Mouse (Mus musculus): ENCODE measurements around the gene Islr. TPM values are rescaled to one million over a fixed set of nuclear protein-coding genes. Genes with fewer than 3 reads are reported as not detected.
"Not testable (repeated sequence)": the region's sequence is repeated elsewhere in the genome, so short reads cannot be mapped to it uniquely, and the experiment has no call there.

Islr gene
- not detected in 3 replicates for total RNA-seq (2017)

- ATAC-seq (replicated peaks; ENCODE audit: insufficient number of reproducible peaks, low FRiP score, low TSS enrichment, poor library complexity, severe bottlenecking), result peak; percentile 64
These were observed at the start of gene Islr, which contains the start of gene Islr2 for GRCm38 (mm10) chr9:58203516-58204447. Gene Islr, minus strand, starts transcription at chr9:58204306. Gene Islr2, minus strand, starts transcription at chr9:58204319.

GRCm38 (mm10) chr9:58253805-58254122, 49.7 kb upstream of the Islr start:
- not testable (repeated sequence) for ATAC-seq (replicated peaks; ENCODE audit: insufficient number of reproducible peaks, low FRiP score, low TSS enrichment, poor library complexity, severe bottlenecking)

DNA sequence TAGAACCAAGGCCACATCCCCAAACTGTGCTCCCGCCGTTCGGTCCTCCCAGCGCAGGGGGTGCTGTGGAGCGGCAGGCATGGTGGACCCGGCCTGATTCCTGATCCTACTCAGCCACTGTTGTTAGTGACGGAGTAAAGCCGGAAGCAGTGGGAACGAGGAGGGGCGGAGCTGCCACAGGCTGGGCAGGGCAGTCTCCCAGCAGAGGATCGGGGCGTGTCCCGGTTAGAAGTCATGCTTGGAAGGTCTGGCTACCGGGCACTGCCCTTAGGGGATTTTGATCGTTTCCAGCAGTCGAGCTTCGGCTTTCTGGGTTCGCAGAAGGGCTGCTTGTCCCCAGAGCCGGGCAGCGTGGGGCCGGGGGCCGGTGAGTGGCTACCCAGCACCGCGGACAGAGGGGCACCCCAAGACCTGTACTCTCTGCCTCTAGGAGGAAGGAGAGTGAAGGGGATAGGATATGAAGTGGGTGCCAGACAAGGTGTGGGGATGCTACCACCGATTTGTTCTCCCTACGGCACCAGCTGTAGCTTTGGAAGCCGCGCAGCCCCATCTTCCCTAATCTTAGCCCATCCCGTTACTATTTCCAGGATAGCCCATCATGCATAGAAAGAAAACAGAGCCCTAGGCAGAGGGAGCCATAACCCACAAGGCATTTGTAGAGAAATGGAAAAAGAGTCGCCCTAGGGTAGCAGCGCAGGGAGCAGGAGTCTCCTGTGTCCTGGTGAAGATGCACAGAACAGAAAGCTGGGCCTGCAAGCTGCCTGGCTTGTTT, 49.1 kb upstream of the Islr start, which contains the start of gene Stoml1:
Stoml1 (plus strand) TSS at position 132 of the 772 bp plus-strand sequence.
- peak; percentile 98 for ATAC-seq (replicated peaks; ENCODE audit: insufficient number of reproducible peaks, low FRiP score, low TSS enrichment, poor library complexity, severe bottlenecking)

DNA sequence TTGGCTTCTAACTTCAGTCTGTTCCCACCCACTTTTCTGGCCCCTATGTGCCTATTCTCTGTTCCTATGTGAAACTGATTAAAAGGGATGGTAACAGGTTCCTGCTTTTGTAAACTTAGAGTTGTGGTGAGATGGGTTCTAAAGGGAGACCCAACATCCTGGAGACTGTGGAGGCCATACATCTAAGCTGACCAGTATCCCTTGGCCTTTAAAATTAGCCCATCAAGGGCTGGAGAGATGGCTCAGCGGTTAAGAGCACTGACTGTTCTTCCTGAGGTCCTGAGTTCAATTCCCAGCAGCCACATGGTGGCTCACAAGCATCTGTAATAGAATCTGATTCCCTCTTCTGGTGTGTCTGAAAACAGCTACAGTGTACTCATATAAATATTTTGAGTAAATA, 46.6 kb upstream of the Islr start:
- ATAC-seq (replicated peaks; ENCODE audit: insufficient number of reproducible peaks, low FRiP score, low TSS enrichment, poor library complexity, severe bottlenecking), result not testable (repeated sequence)

- no peak for ATAC-seq (replicated peaks; ENCODE audit: insufficient number of reproducible peaks, low FRiP score, low TSS enrichment, poor library complexity, severe bottlenecking)
These were observed 46.2 kb upstream of the Islr start for GRCm38 (mm10) chr9:58250322-58250721.

DNA sequence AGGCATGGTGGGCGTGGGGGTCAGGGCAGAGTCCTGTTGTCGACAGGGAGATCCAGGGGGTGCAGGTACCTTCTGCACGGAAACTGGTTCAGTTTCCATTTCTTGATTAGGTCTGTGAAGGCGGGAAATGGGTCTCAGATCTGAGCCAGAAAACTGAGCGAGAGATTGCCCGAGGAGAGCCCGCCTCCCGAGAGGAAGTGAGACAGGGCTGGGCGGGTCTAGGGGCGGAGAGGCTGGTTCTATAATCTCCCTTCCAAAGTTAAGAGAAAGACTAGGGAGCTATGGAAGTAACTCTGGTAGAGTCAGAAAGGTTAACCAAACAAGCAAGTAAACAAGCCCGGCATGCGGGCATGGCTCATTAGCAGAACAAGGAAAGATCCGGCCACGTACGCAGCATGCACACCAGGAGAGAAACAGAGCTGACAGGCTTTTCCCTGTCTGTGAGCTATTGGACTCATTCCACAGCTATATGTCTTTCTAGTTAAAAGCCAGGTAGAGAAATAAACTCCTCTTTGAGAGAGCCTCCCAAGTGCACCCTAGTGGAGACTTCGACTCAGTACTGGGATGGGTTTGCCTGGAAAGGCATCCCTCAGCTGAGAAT, 45.6 kb upstream of the Islr start, which contains the start of gene Pml:
Pml (minus strand) TSS at position 195 of the 601 bp plus-strand sequence.
- no peak; the same call in 1 of the 2 replicates for ATAC-seq (replicated peaks; ENCODE audit: insufficient number of reproducible peaks, low FRiP score, low TSS enrichment, poor library complexity, severe bottlenecking)

DNA sequence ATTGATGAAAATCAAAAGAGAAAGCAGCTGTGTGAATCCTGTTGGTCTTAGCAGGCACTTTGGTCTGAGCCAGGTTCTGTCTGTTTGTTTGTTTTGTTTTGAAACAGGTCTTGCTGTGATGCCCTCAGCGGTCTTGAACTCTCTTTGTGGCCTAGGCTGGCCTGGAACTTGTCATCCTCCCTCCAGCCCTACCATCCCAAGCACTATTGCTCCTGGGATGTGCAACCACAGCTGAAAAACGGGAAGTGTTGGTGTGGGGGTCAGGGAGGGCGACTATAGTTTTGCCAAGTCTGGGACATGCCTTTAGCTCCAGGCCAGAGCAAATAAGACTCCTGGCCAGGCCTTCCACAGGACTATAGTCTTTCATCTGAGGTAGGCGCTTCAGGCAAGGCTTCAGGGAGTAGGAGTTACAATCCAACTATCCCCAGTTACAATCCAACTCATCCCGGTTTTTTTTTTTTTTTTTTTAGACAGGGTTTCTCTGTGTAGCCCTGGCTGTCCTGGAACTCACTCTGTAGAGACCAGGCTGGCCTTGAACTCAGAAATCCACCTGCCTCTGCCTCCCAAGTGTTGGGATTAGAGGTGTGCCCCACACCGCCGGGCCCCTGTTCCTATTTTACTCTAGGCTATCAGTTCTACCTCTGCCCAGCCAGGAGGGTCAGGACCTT, 44.8 kb upstream of the Islr start:
- ATAC-seq (replicated peaks; ENCODE audit: insufficient number of reproducible peaks, low FRiP score, low TSS enrichment, poor library complexity, severe bottlenecking), result no peak

GRCm38 (mm10) chr9:58247064-58247759, 43.1 kb upstream of the Islr start:
- peak; percentile 74 for ATAC-seq (replicated peaks; ENCODE audit: insufficient number of reproducible peaks, low FRiP score, low TSS enrichment, poor library complexity, severe bottlenecking)

DNA sequence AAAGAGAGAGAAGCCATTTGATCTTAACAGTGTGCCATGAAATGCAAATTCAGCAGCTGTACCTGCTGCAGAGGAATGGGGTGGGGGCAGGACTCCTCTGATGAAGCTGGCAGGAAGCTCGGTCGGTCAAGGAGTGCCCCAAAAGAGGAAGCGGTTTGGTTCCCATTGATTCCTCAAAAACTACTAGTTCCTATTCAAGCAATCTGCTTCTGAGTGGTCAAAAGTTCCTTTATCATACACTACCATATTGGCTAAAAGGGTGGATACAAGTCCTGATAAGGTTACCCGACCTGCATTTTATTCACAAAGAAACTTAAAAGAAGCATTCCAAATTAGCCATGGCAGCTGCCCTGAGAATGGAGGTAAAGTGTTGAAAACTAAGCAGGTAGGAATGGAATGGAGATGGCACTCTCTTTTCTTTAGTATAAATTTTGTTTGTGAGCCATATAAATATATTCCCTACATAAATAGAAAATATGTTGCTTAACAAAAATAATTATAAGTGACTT, 42.0 kb upstream of the Islr start:
- ATAC-seq (replicated peaks; ENCODE audit: insufficient number of reproducible peaks, low FRiP score, low TSS enrichment, poor library complexity, severe bottlenecking), result peak; percentile 49; the same call in 1 of the 2 replicates

GRCm38 (mm10) chr9:58243696-58244095, 39.6 kb upstream of the Islr start:
- no peak for ATAC-seq (replicated peaks; ENCODE audit: insufficient number of reproducible peaks, low FRiP score, low TSS enrichment, poor library complexity, severe bottlenecking)

- no peak for ATAC-seq (replicated peaks; ENCODE audit: insufficient number of reproducible peaks, low FRiP score, low TSS enrichment, poor library complexity, severe bottlenecking)
These were observed 38.6 kb upstream of the Islr start for GRCm38 (mm10) chr9:58242696-58243095.

DNA sequence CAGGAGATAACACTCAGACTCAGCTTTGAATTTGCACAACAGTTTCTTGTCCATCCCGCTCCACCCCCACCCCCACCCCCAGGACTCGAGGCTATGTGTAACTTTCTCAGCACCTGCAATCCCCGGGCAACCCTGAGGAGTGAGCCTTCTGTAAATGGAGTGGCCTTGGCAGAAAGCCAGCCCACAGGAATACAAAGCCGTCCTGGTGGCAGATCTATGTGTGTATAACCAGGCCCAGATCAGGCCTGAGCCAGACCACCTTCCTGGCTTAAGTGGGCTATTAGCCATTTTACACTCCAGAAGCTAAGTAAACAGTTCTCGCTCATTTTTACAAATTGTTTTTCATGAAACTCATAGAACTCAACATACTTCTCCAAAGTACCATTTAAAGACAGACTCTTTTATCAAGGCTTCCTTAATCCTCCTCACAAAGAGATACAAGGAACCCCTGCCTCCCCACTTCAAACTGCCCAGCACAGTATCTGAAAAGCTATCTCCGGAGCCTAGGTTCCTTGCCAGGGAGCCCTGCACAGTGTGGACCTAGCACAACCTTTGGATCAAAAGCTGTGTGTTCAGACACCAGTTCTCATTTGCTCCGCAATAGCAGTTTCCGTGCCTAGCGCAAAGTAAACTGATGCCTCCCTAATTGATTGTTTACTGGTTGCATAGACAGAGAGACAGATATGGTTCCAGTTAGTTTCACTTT, 37.8 kb upstream of the Islr start:
- no peak for ATAC-seq (replicated peaks; ENCODE audit: insufficient number of reproducible peaks, low FRiP score, low TSS enrichment, poor library complexity, severe bottlenecking)

DNA sequence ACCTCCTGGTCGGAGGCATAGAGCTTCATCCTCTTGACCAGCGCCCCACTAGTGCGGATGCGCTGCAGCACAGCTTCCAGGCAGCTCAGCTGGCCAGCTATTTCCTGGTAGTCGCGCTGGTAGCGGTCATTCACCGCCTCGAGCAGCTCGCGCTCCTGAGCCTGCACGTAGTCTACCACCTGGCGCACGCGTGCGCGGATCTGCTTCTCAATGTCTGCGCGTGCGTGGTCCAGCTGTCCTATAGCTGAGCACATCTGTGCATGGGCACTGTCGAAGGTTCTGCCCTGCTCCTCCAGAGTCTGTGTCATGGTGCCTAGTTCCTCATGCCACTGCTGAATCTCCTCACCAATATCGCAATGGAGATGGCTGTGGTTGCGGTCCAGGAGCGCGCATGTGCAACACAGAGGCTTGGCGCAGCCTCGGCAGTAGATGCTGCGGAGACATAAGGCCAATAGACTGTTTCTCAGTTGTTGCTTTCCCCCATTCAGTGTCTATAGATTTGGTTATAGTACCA, 30.5 kb upstream of the Islr start:
- no peak for ATAC-seq (replicated peaks; ENCODE audit: insufficient number of reproducible peaks, low FRiP score, low TSS enrichment, poor library complexity, severe bottlenecking)

- ATAC-seq (replicated peaks; ENCODE audit: insufficient number of reproducible peaks, low FRiP score, low TSS enrichment, poor library complexity, severe bottlenecking), result peak; percentile 79
These were observed 28.3 kb upstream of the Islr start for GRCm38 (mm10) chr9:58232374-58232773.

- peak; percentile 52; the same call in 1 of the 2 replicates for ATAC-seq (replicated peaks; ENCODE audit: insufficient number of reproducible peaks, low FRiP score, low TSS enrichment, poor library complexity, severe bottlenecking)
These were observed 27.6 kb upstream of the Islr start for GRCm38 (mm10) chr9:58231746-58232145.

DNA sequence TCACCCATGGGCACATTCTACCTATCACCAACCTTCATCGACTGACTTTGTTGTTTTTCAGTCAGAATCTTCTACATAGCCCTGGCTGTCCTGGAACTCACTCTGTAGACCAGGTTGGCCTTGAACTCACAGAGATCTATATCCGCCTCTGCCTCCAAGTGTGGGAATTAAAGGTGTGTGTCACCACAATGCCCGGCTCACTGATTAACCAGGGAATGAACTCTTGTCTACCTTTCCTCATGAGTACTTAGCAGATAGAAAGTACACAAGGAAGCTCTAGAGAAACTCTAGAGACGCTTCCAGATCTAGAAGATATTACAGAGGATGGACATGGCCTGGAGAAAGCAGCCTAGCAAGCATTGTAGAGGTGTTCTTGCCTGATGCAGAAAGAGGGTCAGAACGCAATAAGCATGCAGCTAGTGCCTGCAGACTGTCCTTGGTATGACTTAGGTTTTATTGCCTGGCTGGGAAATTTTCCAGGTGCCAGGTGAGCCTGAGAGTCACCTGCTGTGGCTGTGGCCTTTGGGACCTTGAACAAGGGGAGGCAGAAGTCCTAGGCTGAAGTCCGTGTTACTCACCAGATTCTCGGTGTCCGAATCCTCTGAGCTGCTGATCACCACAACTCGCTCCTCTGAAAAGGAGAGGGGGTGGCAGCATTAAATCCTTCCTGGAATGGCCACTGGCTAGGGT, 24.8 kb upstream of the Islr start:
- ATAC-seq (replicated peaks; ENCODE audit: insufficient number of reproducible peaks, low FRiP score, low TSS enrichment, poor library complexity, severe bottlenecking), result no peak

Measured in monocyte, adult 5-6 weeks (primary cell).